ENCODE assay signal across 18 mouse cellular contexts in the genomic region with DNA sequence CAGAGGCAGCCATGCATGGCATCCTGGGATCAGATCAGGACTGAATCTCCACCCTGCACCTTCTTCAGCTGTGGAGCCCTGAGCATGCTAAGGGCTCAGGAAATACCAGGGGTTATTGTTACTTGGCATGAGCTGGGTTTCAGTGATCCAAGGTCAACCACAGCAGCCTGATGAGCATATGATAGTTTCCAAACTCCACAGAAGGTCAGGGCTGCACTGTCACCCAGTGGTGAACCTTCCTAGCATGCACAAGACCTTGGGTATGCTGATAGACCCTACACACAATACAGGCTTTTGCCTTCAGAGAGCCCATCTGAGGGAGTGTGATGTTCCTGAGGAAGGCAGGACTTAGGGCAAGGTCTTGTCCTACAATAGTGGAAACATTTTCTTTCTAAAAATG.
"Had no signal": no experiment of that assay in that cellular context is flagged by ENCODE, and none has a peak within 500 bp of the region (broad histone marks: within the 10 kb centered on the region; RNA-seq: fewer than 3 reads in every experiment).

No protein-coding gene starts in this region.

- H3K9ac ChIP-seq: lung, embryonic 14.5 days; midbrain, embryonic 12.5 days; neural tube, embryonic 13.5 days; neural tube, embryonic 15.5 days had no signal

- H3K4me2 ChIP-seq: lung, embryonic 14.5 days; midbrain, embryonic 12.5 days; neural tube, embryonic 13.5 days; neural tube, embryonic 15.5 days had no signal

- H3K27ac ChIP-seq: midbrain, embryonic 12.5 days; neural tube, embryonic 13.5 days; neural tube, embryonic 15.5 days had no signal

- ATAC-seq: midbrain, embryonic 16.5 days had no signal

- H3K9me3 ChIP-seq: midbrain, embryonic 12.5 days; neural tube, embryonic 13.5 days; neural tube, embryonic 15.5 days had no signal

- DNase-seq: lung, adult 18-20 months; lung, embryonic 14.5 days; lung, postnatal 10 days; lung, postnatal 4 days; midbrain, embryonic 14.5 days; retina, postnatal 1 day; right cerebral cortex, adult 18-20 months; right cerebral cortex, postnatal 25 days; right cerebral cortex, postnatal 4 days; spleen, adult 18-20 months; thymus, adult 18-20 months; thymus, postnatal 14 days; thymus, postnatal 36 days had no signal

- H3K4me3 ChIP-seq: midbrain, embryonic 12.5 days; myocyte; neural tube, embryonic 13.5 days; neural tube, embryonic 15.5 days had no signal

- H3K27me3 ChIP-seq: midbrain, embryonic 12.5 days; neural tube, embryonic 13.5 days; neural tube, embryonic 15.5 days had no signal

- H3K36me3 ChIP-seq: midbrain, embryonic 12.5 days; neural tube, embryonic 13.5 days; neural tube, embryonic 15.5 days had no signal

- H3K4me1 ChIP-seq: midbrain, embryonic 12.5 days had no signal
